ENCODE assay signal across 9 mouse cellular contexts in the genomic region with DNA sequence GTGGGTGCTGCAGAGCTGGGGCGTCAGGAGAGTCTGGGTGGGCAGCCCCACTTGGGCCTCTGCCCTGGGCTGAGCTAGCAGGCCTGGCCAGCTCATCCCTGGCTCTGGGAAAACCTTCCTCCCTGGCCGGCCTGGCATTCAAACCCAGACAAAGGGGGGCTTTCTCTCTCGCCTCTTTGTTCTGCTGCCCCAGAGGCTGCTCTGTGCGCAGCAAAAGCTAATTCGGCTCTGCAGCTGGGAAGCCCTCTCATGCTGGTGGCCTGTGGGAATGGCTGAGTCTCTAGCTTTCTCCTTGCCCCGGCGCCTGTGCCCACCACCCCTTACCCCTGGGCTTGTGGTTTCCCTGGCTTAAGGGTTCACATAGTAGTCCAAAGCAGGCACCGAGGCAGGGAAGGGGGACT. TPM values are rescaled to one million over a fixed set of nuclear protein-coding genes. Genes with fewer than 3 reads are reported as not detected.
DNase-seq lines count a peak whose midpoint lies in the region; ATAC-seq and TF ChIP-seq lines count a peak whose summit lies in the region.
"Had no signal": no experiment of that assay in that cellular context is flagged by ENCODE, and none has a peak within 500 bp of the region (broad histone marks: within the 10 kb centered on the region; RNA-seq: fewer than 3 reads in every experiment).

No protein-coding gene starts in this region.

- no peak for DNase-seq in heart, adult 9 months (ENCODE audit: low spot score in 2 of 2)
- no peak for DNase-seq in G1E (ENCODE audit: low spot score)
- peak; percentile 76 for DNase-seq in midbrain, embryonic 10.5 days (ENCODE audit: low spot score)
- no peak for DNase-seq in MN1 (ENCODE audit: low spot score)
- DNase-seq in adrenal gland, adult 8-10 months, result no peak
- DNase-seq in left cerebral cortex, postnatal 36 days (ENCODE audit: low spot score in 2 of 2), result no peak

- no peak for ATAC-seq in heart, embryonic 11.5 days (replicated peaks; ENCODE audit: insufficient number of reproducible peaks, low FRiP score, low TSS enrichment)
- ATAC-seq in G1E (ENCODE audit: extremely low read depth, insufficient number of reproducible peaks, low FRiP score, poor library complexity, severe bottlenecking), result no peak
- peak; percentile 10; the same call in 1 of the 2 replicates for ATAC-seq in forebrain, embryonic 15.5 days (replicated peaks)

- H3K4me1 ChIP-seq in heart, embryonic 11.5 days (ENCODE audit: control insufficient read depth, insufficient read depth, low read length), result peaks cover 73% of the 10 kb centered on the region
- H3K4me1 ChIP-seq in G1E (ENCODE audit: insufficient read depth, low read depth, low read length), result peaks cover 90% of the 10 kb centered on the region
- peaks cover 75% of the 10 kb centered on the region for H3K4me1 ChIP-seq in forebrain, embryonic 15.5 days
- peaks cover 82% of the 10 kb centered on the region for H3K4me1 ChIP-seq in midbrain, embryonic 10.5 days

- H3K36me3 ChIP-seq in heart, embryonic 11.5 days (ENCODE audit: control insufficient read depth, insufficient read depth, low read length), result peaks cover 20% of the 10 kb centered on the region
- peaks cover 85% of the 10 kb centered on the region for H3K36me3 ChIP-seq in G1E (replicated peaks)
- peaks cover 9% of the 10 kb centered on the region for H3K36me3 ChIP-seq in forebrain, embryonic 15.5 days
- peaks cover 81% of the 10 kb centered on the region for H3K36me3 ChIP-seq in midbrain, embryonic 10.5 days

- H3K4me3 ChIP-seq in heart, embryonic 11.5 days (ENCODE audit: low read depth, low read length), result no peak overlapping the region
- H3K4me3 ChIP-seq in G1E (ENCODE audit: low read depth, low read length), result peak overlapping the region; percentile 10; the same call in 1 of the 2 replicates
- H3K4me3 ChIP-seq in forebrain, embryonic 15.5 days, result peak overlapping the region; percentile 87
- peak overlapping the region; percentile 91 for H3K4me3 ChIP-seq in midbrain, embryonic 10.5 days
- H3K4me3 ChIP-seq: erythroblast, embryonic 14.5 days had no signal

- no peak overlapping the region for H3K27ac ChIP-seq in heart, embryonic 11.5 days (ENCODE audit: low read depth, low read length)
- peak overlapping the region; percentile 83 for H3K27ac ChIP-seq in forebrain, embryonic 15.5 days (replicated peaks)
- peak overlapping the region; percentile 99 for H3K27ac ChIP-seq in midbrain, embryonic 10.5 days (replicated peaks)

- 82% methylated on average over 8 of the region's 8 CpGs for WGBS in heart, embryonic 11.5 days (ENCODE audit: insufficient replicate concordance)
- 8% methylated on average over 8 of the region's 8 CpGs for WGBS in forebrain, embryonic 15.5 days
- 27% methylated on average over 8 of the region's 8 CpGs for WGBS in midbrain, embryonic 10.5 days

- H3K9ac ChIP-seq in heart, embryonic 11.5 days (ENCODE audit: low read depth, low read length), result peak overlapping the region; percentile 16; the same call in 1 of the 2 replicates
- peak overlapping the region; percentile 51 for H3K9ac ChIP-seq in forebrain, embryonic 15.5 days (replicated peaks)

- intact Hi-C loops in left cerebral cortex, postnatal 36 days (cut with DNase I), result no loop called here

- H3K9me3 ChIP-seq in heart, embryonic 11.5 days (replicated peaks; ENCODE audit: control insufficient read depth, low read length), result no peaks in the 10 kb centered on the region
- no peaks in the 10 kb centered on the region for H3K9me3 ChIP-seq in G1E (replicated peaks)
- H3K9me3 ChIP-seq in forebrain, embryonic 15.5 days, result no peaks in the 10 kb centered on the region
- no peaks in the 10 kb centered on the region for H3K9me3 ChIP-seq in midbrain, embryonic 10.5 days (replicated peaks)

- H3K4me2 ChIP-seq in heart, embryonic 11.5 days, result peak overlapping the region; percentile 25
- peak overlapping the region; percentile 96 for H3K4me2 ChIP-seq in forebrain, embryonic 15.5 days (replicated peaks)

- no peak for TF ChIP-seq CTCF in G1E (IDR thresholded peaks at IDR 0.05; ENCODE audit: low read depth, low read length)

- H3K27me3 ChIP-seq in heart, embryonic 11.5 days (ENCODE audit: control insufficient read depth, insufficient read depth, low read length), result no peaks in the 10 kb centered on the region
- H3K27me3 ChIP-seq in G1E (ENCODE audit: insufficient read depth, low read length), result no peaks in the 10 kb centered on the region
- H3K27me3 ChIP-seq in forebrain, embryonic 15.5 days, result no peaks in the 10 kb centered on the region
- no peaks in the 10 kb centered on the region for H3K27me3 ChIP-seq in midbrain, embryonic 10.5 days (ENCODE audit: low read depth, poor library complexity, severe bottlenecking)

RNA-seq across cellular contexts. Expression of gene Trim8, which starts 5.7 kb away (rescaled TPM):
- 18.0 and 18.6 TPM in 2 replicates for polyA plus RNA-seq in heart, embryonic 11.5 days (2014; fragmentation: Nextera tagmentation; extraction: Ambion mirVana)
- total RNA-seq in G1E (2014; fragmentation: Nextera tagmentation), result 22.7 and 29.9 TPM in 2 replicates
- 20.3 and 25.3 TPM in 2 replicates for total RNA-seq in G1E (2017)
- 64.5 and 66.0 TPM in 2 replicates for polyA plus RNA-seq in G1E (2012)
- 28.0 and 29.4 TPM in 2 replicates for polyA plus RNA-seq in forebrain, embryonic 15.5 days (2015; fragmentation: Nextera tagmentation; extraction: Ambion mirVana)
- polyA plus RNA-seq in midbrain, embryonic 10.5 days (2016; fragmentation: Nextera tagmentation; extraction: Ambion mirVana), result 24.6 and 27.8 TPM in 2 replicates
- total RNA-seq in adrenal gland, adult 8-10 months (2022), result 10 to 100 TPM; 46.6 to 69.0 (median 59.4) TPM
- total RNA-seq in left cerebral cortex, postnatal 36 days (2021), result 100 to 1,000 TPM; 109 to 114 TPM
